Mouse (Mus musculus) lung, postnatal 0 days (tissue): ENCODE results near the gene Mucl3.

ENCODE experiments used
- CTCF ChIP-seq: IDR thresholded peaks from 2 replicates; pipeline ENCODE4 v1.5.1; 2016; ENCODE audit warnings: antibody characterized with exemption, mild to moderate bottlenecking
- EP300 ChIP-seq: IDR thresholded peaks from 2 replicates; pipeline ENCODE4 v1.6.1; 2016; ENCODE audit warnings: antibody characterized with exemption, mild to moderate bottlenecking, control low read depth

GRCm38 (mm10) chr17:35601736-35602354, 41.6 kb downstream of the Mucl3 start:
- TF ChIP-seq CTCF: no peak
- no peak for TF ChIP-seq EP300
